Mouse (Mus musculus): ENCODE results near the gene Ube2o.

The Ube2o gene

DNA sequence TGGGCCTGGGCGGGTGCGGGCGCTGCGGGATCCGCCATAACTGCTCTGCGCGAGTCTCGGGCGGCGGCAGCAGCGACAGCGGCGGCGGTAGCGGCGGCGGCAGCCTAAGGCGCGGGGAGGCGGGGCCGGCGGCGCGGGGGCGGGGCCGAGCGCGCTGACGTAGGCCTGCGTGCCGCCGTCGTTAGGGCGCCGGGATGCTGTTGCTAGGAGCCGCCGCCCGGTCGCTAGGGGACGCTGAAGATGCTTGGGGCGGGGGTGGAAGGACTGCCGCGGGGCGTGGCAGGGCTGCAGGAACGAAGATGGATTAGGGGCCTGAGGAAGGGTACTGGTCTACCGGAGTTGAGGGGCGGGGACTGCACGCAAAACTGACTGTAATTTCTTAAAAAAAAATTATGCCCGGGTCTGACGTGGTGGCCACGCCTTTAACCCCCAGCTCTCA lies at the start of gene Ube2o:
Ube2o (minus strand) TSS at position 72 of the 439 bp plus-strand sequence.
- DNase-seq (ENCODE audit: low read depth, low spot score) = peak; percentile 85

DNA sequence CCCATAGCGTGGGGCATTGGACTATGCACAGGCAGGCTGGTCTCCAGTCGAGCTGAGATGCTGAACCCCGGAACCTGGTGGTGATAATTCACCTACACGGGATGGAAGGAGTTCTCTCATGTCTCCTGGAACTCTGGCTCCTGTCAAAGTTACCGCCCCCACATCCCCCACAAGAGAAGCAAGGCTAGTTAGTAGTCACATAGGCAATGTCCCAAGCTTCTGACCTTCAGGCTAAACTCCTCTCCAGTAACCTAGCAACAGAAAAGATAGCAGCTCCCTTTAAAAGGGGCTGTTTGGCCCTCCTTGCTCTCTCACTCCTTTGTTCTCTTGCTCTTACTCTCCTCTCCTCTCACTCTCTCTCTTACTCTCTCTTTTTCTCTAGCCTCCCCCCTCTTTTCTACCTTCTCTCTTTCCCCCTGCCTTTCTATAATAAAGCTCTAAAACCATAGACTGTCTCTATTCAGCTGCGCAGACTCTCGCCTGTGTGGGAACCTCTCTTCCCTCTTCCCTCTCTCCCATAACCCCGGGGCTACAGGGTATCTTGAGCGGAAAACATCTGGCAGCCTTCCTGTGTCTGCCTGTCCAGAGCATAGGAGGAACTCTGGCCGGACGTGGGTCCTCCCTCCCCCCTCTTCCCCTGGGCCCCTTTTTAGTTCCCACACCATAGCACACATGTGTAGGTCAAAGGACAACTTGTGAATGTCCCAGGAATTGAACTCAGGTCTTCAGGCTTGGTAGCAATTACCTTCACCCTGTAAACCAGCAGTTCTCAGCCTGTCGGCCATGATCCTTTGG lies 49.1 kb upstream of the Ube2o start:
- DNase-seq (ENCODE audit: low read depth, low spot score) = no peak

DNA sequence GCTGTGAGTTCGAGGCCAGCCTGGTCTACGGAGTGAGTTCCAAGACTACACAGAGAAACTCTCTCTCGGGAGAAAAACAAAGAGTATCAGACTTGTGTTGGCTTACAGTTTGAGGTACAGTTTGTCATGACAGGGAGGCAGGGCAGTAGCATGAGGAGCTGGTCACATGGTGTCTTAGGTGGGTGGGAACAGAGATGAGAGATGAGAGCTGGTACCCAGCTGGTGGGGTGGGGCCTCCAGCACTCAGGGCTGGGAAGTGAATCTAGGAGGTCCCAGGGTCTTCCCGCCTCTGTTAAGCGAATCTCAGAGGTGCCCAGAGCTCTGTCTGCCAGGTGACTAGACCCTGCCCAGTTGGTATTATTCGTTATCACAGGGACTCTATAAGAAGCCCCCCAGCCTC lies 48.2 kb upstream of the Ube2o start:
- no peak for DNase-seq (ENCODE audit: low read depth, low spot score)

DNA sequence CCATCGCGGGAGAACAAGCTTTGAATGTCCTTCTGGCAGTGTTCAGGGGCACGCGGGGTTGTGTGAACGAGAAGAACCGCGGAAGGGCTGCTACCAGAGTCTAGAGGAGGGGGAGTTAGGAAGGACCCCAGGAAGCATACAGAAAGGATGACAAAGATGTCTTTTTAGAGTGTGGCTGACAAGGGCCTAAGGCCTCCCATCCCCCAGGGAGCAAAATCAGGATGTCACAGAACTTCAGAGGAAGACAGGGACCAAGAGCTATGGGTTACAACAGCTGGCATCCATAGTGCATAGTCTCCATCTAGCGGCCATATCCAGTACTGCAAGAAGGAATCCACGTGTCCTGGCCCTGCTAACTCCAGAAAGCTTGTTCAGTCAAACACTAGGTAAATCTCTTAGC lies 47.5 kb upstream of the Ube2o start:
- peak; percentile 85 for DNase-seq (ENCODE audit: low read depth, low spot score)

DNA sequence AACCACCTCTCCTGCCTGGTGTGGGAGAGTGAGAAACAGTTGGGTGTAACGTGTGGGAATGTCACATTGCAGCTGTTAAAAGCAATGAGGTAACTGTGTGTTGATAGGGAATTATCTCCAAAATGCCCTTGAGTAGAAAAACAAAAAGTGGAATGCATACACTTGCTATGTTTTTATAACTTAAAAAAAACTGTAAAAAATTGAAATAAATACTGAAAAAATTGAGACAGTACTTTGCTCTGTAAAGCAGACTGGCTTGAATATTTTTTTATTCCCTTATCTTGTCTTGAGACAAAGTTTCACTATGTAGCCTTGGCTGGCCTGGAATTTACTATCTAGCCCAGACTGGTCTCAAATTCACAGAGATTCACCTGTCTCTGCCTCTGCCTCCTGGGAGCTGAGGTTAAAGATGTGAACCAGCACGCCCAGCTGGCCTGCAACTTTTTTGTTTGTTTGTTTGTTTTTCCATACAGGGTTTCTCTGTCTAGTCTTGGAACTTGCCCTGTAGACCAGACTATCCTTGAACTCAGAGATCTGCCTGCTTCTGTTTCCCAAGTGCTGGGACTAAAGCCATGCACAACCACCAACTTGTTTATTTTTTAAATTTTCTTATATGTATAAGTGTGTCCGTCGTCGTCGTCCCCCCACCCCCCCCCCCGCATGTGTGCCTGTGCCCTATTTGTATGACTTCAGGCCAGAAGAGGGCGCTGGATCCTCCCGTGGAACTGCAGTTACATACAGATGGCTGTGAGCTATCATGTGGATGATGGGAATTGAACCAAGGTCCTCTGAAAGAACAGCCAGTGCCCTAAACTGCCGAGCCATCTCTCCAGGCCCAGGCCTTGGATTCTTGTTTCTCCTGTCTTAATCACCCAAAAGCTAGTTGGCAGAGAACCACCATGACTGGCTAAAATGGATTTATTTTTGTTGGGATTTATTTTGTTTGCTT lies 46.1 kb upstream of the Ube2o start:
- no peak for DNase-seq (ENCODE audit: low read depth, low spot score)

DNA sequence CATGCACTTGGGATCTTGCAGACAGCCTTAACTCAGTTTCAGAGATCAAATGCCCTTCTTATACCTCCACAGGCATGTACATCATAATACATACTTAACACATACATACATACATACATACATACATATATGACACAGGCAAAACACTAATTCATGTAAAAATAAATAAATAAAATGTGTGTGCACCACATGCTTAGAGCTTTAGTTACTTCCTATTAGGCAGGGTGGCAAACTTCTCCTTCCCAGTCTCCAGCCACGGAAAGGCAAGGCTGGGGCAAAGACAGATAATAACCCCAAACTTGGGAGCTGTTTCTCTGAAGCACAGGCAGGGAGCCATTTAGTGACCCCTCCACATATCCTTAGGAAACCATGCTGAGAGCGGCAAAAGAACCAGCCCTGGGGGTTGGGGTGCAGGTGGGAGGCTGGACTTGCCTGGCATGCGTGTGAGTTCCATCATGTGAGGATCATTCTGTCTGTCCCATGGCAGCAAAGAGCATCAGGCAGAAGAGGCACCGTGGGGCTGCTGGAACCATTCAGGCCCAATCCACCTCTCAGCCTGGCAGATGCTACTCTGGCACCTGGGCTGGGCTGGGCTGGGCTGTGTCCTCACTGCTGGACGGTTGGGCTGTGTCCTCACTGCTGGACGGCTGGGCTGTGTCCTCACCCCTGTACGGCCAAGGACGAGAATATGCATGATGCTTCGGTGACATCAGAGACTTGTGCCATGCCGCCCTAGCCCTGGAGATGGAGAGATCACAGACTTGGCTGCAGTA lies 45.2 kb upstream of the Ube2o start, which contains the start of gene Rhbdf2:
Rhbdf2 (minus strand) TSS at position 721 of the 773 bp plus-strand sequence.
- no peak for DNase-seq (ENCODE audit: low read depth, low spot score)

DNA sequence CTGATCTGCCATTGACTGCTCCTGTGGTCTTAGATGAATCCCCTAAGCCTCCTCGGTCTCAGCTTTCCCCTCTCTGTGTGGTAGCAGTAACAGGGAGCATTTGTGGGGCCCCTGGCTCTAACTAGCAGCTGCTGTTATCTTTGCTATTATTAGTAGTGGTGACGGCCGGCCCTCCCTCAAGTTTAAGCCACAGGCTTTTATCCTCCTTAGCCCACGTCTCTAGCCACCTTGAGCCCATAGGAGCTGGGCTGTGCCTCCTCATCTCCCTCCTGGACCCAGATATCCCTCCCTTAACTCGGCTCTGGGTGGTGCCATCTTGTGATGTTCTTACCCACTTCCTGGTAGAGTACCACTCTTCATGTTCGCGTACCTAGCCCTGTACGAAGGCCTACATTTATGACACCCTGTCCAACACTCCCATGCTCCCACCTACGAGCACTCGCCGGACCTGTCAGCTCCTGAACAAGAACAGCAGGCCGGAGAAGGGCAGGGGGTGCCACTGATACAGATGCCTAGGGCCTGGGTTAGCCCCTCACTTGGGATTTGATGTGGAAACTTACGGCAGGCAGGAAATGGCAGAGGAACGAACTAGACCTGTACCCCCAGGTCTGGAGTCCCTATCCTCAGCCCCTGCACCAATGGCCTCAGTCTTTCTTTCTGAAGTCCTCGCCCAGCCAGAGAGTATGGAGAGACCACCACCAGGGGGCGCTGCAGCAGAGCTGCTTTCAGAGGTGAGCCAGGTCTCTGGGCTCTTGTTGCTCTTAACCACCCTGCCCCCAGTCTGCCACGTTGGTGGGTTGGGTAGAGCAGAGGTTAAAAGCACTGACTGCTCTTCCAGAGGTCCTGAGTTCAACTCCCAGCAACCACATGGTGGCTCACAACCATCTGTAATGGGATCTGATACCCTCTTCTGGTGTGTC lies 44.1 kb upstream of the Ube2o start:
- peak; percentile 66 for DNase-seq (ENCODE audit: low read depth, low spot score)

DNA sequence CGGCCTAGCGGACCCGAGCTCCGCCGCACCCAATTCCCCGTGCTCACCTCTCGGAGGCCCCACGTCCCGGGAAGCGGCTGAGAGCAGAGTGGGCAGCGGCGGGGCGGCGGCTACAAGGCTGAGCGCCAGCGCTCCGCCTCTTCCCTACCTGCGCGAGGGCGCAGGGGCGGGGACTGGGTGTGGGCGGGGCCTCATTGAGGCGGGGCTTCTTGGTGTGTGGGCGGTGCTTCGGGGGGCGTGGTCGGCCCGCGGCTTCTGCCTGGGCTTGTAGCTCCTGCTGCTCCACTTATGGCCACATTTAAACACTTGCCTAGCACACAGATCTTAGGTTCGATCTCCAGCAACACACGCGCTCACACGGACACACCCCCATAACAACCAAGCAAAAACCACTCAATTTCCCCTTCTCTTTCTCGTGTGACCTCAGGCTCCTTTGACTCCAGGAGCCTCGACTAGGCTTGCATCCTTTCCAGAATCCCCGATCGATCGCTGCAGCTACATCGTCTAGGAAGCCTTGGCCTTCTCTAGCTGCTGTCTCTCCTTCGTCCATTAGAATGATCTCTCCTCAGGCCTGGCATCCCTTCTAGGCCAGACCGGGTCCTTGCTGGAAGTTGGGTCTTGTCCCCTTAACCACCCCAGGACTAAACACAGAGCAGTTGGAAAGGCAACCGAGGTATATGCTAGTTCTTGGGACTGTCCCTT lies 43.0 kb upstream of the Ube2o start:
- peak; percentile 83 for DNase-seq (ENCODE audit: low read depth, low spot score)

DNA sequence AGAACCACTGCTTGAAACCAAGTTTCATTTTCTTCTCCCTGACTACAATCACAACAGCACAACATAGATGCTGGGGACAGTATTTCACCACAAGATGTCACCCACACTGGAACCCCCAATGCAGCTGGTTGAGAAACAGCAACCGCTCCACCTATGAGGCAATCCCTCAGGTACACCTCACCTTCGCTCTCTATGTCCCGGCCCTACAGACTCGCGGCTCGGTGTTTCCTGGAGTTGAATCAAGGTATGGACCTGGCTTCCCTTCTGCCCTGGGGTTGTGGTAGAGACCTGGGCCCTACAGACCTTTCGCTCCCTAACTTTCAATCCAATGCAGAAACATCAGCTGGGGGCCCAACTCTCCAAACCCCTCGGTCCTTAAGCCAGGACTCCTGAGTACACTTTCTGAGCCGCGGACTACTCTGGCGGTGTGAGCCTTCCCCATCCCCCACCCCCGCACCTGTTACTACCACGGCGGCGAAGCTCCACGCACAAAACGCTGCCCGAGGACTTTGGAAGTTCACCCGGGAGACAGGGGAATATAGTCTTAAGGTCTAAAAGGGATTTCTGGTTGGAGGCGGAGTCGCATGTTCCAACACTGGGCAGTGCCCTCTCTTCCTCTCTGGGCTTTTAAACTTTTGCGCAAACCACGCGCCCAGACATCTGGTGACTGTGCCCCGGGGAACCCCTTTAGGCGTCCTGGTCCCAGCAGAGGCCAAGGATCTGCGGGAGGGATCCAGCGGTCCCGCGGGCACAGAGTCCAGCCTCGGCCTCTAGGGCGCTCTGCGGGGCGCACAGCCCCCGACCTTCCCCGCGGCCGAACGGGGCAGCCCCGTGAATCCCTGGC lies 42.3 kb upstream of the Ube2o start:
- DNase-seq (ENCODE audit: low read depth, low spot score) = no peak

DNA sequence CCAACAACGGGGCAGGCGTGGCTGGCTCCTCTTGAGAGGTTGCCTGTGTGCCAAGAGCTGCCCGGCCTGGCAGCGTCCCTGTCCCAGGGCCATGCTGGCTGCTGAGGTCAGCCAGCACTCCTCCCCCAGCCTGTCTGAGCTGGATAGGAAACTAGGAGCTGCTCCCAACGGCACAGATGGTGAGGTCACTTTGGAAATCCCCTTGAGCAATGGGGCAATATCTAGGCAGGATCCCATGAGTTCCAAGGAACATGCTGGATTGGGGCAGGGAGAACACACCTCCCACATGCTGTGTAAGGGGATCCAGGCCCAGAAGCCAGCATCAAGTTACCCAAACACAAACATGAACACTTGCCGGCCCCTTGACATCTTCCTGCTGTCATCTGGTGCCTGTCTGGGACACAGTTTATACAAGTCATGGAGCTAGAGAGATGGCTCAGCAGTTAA lies 40.0 kb upstream of the Ube2o start:
- no peak for DNase-seq (ENCODE audit: low read depth, low spot score)

DNA sequence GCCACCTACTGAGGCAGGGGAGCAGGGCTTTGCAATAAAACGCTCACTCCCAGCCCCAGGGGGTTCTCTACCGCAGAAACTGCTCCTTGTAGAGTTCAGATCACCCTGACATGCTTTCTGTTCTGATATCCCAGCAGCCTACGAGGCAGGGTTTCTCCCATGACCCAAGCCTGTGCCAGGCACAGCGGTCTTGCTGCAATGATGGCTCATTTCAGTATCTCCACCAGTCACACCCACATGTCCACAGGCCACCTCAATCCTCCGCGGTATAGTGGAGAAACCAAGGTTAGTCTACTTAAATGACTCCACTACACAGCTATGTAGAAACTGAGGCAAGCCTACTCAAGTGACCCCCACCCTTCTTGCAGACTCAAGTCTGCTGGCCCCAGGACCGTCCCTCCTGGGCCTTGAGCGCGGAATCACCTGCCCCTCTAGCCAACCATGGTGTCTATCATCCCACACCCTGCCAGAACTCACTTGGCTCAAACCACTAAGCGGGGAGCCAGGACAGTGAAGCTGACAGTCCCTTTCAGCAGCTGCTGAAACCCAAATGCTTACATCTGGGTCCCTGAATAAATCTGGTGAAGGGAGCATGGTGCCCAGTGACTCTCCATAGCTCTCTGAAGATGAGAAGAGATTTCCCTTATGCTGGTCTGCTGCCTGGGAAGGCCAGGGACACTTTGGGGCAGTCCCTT lies 39.5 kb upstream of the Ube2o start:
- no peak for DNase-seq (ENCODE audit: low read depth, low spot score)

DNA sequence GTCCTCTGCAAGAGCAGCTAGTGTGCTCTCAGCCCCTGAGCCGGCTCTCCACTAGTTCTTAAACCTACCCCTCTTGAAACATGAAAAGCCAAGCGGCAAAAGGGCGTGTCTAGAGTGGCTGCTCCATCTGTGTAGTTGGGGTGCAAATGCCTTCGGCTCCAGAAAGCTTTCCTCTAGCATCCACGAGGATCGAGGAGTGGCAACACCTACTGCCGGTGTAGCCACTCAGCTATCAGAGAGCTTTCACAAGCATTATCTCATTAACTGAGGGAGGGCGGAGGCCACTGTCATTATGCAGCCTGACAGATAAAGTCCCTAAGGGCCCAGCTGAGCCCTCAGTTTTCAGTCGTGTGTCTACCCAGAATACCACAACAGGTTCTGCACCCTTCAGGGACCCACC lies 38.8 kb upstream of the Ube2o start:
- DNase-seq (ENCODE audit: low read depth, low spot score) = peak; percentile 67

DNA sequence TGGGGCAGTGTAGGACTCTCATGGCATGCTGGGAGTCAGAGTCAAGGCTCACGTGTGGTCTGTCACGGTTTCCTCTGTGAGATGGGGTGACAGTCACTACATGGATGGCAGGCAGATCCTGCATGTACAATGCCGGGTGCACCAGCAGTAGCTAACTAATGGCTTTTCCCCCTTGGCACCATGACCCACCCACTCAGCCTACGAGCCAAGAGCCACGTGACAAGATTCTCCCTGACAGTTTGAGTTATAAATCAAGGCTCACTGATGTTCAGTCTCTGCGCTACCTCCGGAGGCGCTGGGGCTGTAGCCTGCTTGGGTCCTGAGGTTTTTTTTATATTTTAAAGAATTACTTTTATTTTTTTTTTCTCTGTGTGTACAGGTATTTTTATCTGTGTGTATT lies 38.3 kb upstream of the Ube2o start:
- DNase-seq (ENCODE audit: low read depth, low spot score) = no peak

DNA sequence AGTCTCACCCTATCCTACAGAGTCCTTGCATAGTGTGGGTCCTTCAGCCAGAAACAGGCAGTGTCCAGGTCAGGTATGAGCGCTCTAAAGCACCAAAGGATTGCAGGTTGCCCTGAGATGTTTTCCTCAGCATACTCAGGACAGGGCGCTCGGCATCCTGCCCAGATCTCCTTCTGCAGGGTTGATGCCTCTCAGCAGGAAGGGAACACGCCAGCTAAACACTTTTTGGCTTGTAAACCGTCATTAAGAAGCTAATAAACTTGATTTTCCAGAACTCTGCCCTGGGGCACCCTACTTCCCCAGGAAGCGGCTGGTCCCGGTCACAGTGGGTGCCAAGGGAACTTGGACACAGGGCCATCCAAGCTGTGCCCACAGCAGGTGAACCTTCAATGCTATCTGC lies 37.9 kb upstream of the Ube2o start:
- no peak for DNase-seq (ENCODE audit: low read depth, low spot score)

DNA sequence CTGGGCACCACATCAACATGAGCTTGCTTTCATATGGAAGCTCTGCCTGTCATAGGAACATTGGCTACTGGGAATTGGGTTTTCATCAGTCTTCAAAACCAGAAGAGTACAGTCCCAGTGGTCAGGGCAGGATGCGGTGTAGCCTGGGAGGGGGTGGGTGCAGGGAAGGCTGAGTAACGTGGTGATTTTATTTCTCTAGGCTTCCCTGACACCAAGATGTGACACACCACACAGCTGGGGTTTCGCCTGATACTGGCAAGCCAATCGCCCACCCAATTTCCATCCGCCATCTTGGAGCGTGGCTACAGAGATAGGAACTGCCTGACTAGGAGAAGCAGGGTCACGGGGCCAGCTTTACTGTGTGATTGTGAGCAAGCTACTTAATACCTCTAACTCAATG lies 37.4 kb upstream of the Ube2o start:
- DNase-seq (ENCODE audit: low read depth, low spot score) = no peak

DNA sequence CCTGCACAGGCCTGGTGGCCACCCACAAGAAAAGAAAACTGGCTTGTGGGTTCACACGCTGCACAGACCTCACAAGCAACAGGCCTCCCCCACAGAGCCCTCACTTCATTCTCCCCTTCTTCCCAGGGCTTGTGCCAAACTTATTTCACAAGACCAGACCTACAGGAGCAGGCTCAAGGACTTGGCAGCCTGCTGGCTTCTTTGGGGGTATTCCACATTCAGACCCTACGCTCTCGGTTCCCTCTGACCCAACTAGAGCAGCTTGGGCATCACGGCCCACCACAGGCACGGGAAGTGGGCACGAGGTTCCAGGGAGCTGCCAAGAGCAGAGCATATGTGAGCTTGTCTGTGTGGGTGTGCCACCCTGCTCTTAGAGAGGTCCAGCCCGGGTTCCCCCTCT lies 36.4 kb upstream of the Ube2o start:
- no peak for DNase-seq (ENCODE audit: low read depth, low spot score)

DNA sequence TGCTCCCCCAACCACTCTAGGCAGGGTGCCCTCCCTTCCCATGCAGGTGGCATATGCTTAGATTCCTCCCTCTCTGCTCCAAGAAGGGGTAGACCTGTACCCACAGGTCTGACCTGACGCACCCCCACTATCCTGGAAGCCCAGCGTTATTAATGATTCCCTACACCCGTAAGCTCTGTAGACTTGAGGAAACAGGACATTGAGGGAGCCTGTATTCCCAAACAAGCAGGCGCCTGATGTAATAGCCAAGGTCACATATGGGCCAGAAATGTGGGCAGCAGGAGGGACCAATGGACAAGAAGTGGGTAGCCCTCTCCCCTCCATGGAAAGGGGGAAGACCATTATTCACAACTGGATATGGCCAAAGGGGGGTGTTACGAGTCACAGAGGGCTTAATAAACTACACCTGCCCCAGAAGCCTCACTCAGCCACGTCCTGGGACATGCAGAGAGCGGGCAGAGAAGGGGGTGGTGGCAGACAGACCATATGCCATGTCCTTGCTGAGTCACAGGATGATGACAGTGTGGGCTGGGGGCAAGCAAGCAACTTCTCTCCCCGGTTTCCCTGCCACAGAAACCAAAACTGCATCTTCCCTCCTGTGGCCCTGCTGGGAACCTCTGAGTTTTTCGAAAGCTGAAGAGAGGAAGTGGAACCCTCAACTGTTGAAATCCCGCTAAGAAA lies 35.3 kb upstream of the Ube2o start:
- no peak for DNase-seq (ENCODE audit: low read depth, low spot score)
